Mouse (Mus musculus) olfactory bulb, adult 2 months (tissue): Measurements from ENCODE around the gene Trub1. TPM values are rescaled to one million over a fixed set of nuclear protein-coding genes. Genes with fewer than 3 reads are reported as not detected.

Source experiments
- H3K27ac ChIP-seq: fragments of 200-500 bp; 2 replicates; pipeline ENCODE4 v1.5.1; 2012; ENCODE audit warnings: low read depth, low read length; ENCODE audit not compliant: insufficient read depth
- H3K4me1 ChIP-seq: fragments of 200-500 bp; 2 replicates; pipeline ENCODE4 v1.6.1; 2012; ENCODE audit warnings: low read length; ENCODE audit not compliant: control insufficient read depth, insufficient read depth
- H3K4me3 ChIP-seq: fragments of 200-500 bp; 2 replicates; pipeline ENCODE4 v1.5.1; 2012; ENCODE audit warnings: mild to moderate bottlenecking, low read depth, low read length, moderate library complexity; ENCODE audit not compliant: insufficient read depth
- CTCF ChIP-seq: fragments of 200-500 bp; IDR thresholded peaks from 2 replicates; pipeline ENCODE4 v1.5.1; 2012; ENCODE audit warnings: low read depth, mild to moderate bottlenecking, low read length, moderate library complexity; ENCODE audit not compliant: insufficient read depth
- POLR2A ChIP-seq: fragments of 200-500 bp; IDR thresholded peaks from 2 replicates; pipeline ENCODE4 v1.6.1; 2012; ENCODE audit warnings: mild to moderate bottlenecking, low read depth, low read length, moderate library complexity; ENCODE audit not compliant: insufficient read depth
- WGBS: fragments of 180-500 bp; shearing (Covaris S2); methylation state at CpG from one replicate; pipeline ENCODE4 v1.1.7; 2018; 5-methylcytosine and 5-hydroxymethylcytosine counted together
- polyA plus RNA-seq: library from polyadenylated mRNA; stranded (reverse); fragments of >200 nt; gene quantifications from 2 replicates; pipeline ENCODE4 v1.2.4, GENCODE M21; 2012; ENCODE audit warnings: low replicate concordance; ENCODE audit not compliant: missing spikeins, insufficient read depth, insufficient read length

Trub1 gene
- polyA plus RNA-seq, 1 experiment = not detected

- 0 out of 2 replicates have a peak, but pooled peaks cover 3% of the 10 kb centered on the region for H3K4me1 ChIP-seq
- no peak overlapping the region for H3K27ac ChIP-seq
- TF ChIP-seq POLR2A (no peak), CTCF (no peak)
- H3K4me3 ChIP-seq = no peak overlapping the region
Observed at GRCm38 (mm10) chr19:57521721-57522120, 69.0 kb downstream of the Trub1 start.

- TF ChIP-seq CTCF (no peak), POLR2A (no peak)
- no peak overlapping the region for H3K27ac ChIP-seq
- WGBS = 55% methylated on average over 17 of the region's 17 CpGs
- 0 out of 2 replicates have a peak, but pooled peaks cover 3% of the 10 kb centered on the region for H3K4me1 ChIP-seq
- H3K4me3 ChIP-seq = no peak overlapping the region
Observed at GRCm38 (mm10) chr19:57523363-57523762, 70.7 kb downstream of the Trub1 start.

GRCm38 (mm10) chr19:57525693-57526092, 73.0 kb downstream of the Trub1 start:
- WGBS = 80% methylated on average over 2 of the region's 2 CpGs
- Histone ChIP-seq H3K4me1 (0 out of 2 replicates have a peak, but pooled peaks cover 3% of the 10 kb centered on the region), H3K27ac (no peak overlapping the region), H3K4me3 (no peak overlapping the region)
- TF ChIP-seq POLR2A (no peak), CTCF (no peak)

GRCm38 (mm10) chr19:57530212-57530611, 77.5 kb downstream of the Trub1 start:
- no peaks in the 10 kb centered on the region for H3K4me1 ChIP-seq
- WGBS = 86% methylated on average over 4 of the region's 4 CpGs
- no peak overlapping the region for H3K27ac ChIP-seq
- TF ChIP-seq POLR2A (no peak), CTCF (no peak)
- no peak overlapping the region for H3K4me3 ChIP-seq

- Histone ChIP-seq H3K4me3 (no peak overlapping the region), H3K4me1 (no peaks in the 10 kb centered on the region), H3K27ac (no peak overlapping the region)
- no peak for TF ChIP-seq CTCF
- no peak for TF ChIP-seq POLR2A
- 87% methylated on average over 7 of the region's 7 CpGs for WGBS
Observed at GRCm38 (mm10) chr19:57534262-57534661, 81.5 kb downstream of the Trub1 start.

- Histone ChIP-seq H3K4me3 (no peak overlapping the region), H3K4me1 (no peaks in the 10 kb centered on the region), H3K27ac (no peak overlapping the region)
- 41% methylated on average over 5 of the region's 5 CpGs for WGBS
- no peak for TF ChIP-seq CTCF
- TF ChIP-seq POLR2A = no peak
Observed at GRCm38 (mm10) chr19:57536512-57536911, 83.8 kb downstream of the Trub1 start.

GRCm38 (mm10) chr19:57537510-57538182, 84.9 kb downstream of the Trub1 start:
- 92% methylated on average over 7 of the region's 7 CpGs for WGBS
- Histone ChIP-seq H3K4me1 (no peaks in the 10 kb centered on the region), H3K4me3 (no peak overlapping the region), H3K27ac (no peak overlapping the region)
- no peak for TF ChIP-seq CTCF
- no peak for TF ChIP-seq POLR2A

GRCm38 (mm10) chr19:57540118-57540517, 87.4 kb downstream of the Trub1 start:
- Histone ChIP-seq H3K4me3 (no peak overlapping the region), H3K4me1 (peaks cover 5% of the 10 kb centered on the region), H3K27ac (no peak overlapping the region)
- TF ChIP-seq CTCF (no peak), POLR2A (no peak)
- 87% methylated on average over 11 of the region's 11 CpGs for WGBS

Other genes starting within 250 kb of the Trub1 start
- gene Ablim1, start 138.0 kb upstream of the Trub1 start, polyA plus RNA-seq = 376 and 501 TPM in 2 replicates
- not detected in 2 replicates for gene Fam160b1, start 92.2 kb upstream of the Trub1 start, polyA plus RNA-seq
- not detected in 2 replicates for gene Atrnl1, start 158.1 kb downstream of the Trub1 start, polyA plus RNA-seq